Mouse (Mus musculus): ENCODE measurements at regions not wholly inside any gene's neighbourhood (a gene's known extent, or its start where the extent isn't known, plus 50 kb on each side); places are given as distances from the start of the nearest gene placed in this dataset.

DNA sequence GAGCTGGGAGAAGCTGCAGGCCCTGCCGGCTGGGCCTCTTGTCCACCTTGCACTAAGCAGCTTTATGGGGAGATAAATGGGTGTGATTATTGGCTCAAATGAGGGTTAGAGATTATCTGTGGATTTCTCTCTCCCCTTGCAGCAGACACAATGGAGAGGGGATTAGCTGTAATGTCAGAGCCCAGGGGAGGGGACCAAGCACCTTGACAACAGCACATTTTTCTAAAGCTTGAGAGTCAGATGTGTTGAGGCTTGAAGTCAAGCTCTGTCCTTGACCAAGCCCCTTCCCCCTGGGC is 74.9 kb upstream of the Cplx2 start:
- TF ChIP-seq CTCF (IDR thresholded peaks at IDR 0.05; ENCODE audit: low read depth) (no peak), EP300 (IDR thresholded peaks at IDR 0.05; ENCODE audit: low read depth) (no peak)
